Mouse (Mus musculus): ENCODE data around the gene Ppp4r3b. TPM values are rescaled to one million over a fixed set of nuclear protein-coding genes. Genes with fewer than 3 reads are reported as not detected.
A peak's percentile ranks its signal among the peaks of the same experiment; 100 is the strongest.

Gene Ppp4r3b
- total and polyA plus RNA-seq, 3 experiments, result 58.9 to 145 (median 95.7) TPM

DNA sequence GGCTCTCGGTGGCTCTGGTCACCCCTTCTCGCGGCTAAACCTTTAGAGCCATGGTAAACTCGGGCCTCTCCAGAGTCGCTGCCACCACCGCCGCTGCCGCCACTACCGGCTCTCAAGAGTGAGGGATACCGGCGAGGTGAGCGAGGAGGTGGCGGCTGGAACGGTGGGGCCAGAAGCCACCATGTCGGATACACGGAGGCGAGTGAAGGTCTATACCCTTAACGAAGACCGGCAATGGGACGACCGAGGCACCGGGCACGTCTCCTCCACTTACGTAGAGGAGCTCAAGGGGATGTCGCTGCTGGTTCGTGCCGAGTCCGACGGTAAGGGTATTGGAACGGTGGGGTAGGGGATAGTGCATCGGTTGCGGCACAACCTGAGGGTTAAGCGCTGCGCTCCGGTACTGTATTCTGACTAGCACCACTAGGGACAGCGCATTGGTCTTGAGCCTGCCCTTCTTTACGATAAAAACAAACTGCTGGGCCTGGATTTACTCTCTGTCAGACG is 488 bp downstream of the Ppp4r3b start (continued):
- no peak for TF ChIP-seq ZC3H11A (IDR thresholded peaks at IDR 0.05; ENCODE audit: low read depth, low read length)
- TF ChIP-seq CTCF (IDR thresholded peaks at IDR 0.05 in 2 of 3, conservative IDR thresholded peaks at IDR 0.05 in 1 of 3; ENCODE audit: control insufficient read depth in 1 of 3, insufficient read depth in 1 of 3, low read depth in 2 of 3, low read length in 3 of 3, poor library complexity in 1 of 3, severe bottlenecking in 1 of 3), result peak; percentile 8 to 36 (median 19); a peak in 3 of 6 replicates

DNA sequence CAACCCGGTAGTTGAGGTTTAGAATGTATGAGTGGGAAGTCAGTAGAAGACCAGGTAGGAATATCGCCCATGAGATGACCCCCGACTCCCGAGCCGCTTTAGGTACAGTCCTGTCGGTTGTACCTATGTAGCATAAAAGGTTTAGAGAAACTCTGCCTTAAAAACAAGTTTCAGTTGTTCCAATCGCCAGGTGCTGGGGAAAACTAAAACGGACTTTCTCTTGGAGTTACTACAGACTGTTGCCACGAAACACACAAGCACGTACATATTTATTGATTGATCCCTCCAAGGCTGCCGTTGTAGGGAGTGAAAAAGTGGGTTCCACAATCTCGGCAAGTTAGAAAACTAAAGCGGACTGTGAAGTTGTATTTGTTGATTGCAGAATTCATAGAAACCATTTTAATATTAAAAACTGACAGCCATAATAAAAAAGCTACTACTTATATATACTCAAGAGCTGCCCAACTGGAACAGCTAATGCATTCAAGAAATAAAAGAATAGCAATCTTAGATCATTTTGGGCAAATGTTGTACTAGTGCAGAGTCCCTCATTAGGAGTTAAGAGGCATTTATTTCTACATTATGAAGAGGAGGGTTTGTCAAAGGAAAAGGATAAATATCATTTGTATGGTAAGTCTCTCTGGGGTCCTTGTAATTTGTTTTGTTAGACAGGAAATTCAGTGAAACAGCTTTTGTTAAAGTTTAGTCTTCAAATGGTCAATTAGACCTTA is 1.2 kb downstream of the Ppp4r3b start:
- H3K9me3 ChIP-seq (replicated peaks; ENCODE audit: insufficient read depth, low read length), result no peaks in the 10 kb centered on the region
- H3K79me2 ChIP-seq (ENCODE audit: control insufficient read depth, insufficient read depth, low read length, poor library complexity), result peaks cover 35% of the 10 kb centered on the region
- H3K36me3 ChIP-seq (ENCODE audit: control insufficient read depth in 1 of 2, insufficient read depth in 2 of 2, low read length in 2 of 2), result peaks cover 13 to 27% of the 10 kb centered on the region in 2 experiments
- peak; percentile 52 for DNase-seq (ENCODE audit: low read depth, low spot score)
- H3K4me3 ChIP-seq (ENCODE audit: control insufficient read depth in 1 of 2, insufficient read depth in 1 of 2, low read depth in 2 of 2, low read length in 2 of 2), result peak overlapping the region; percentile 76 to 85
- H3K27me3 ChIP-seq (ENCODE audit: control insufficient read depth in 1 of 2, insufficient read depth in 2 of 2, low read length in 2 of 2), result no peaks in the 10 kb centered on the region
- peak overlapping the region; percentile 93 for H3K9ac ChIP-seq (ENCODE audit: control insufficient read depth, low read depth, low read length, poor library complexity, severe bottlenecking)
- H3K4me1 ChIP-seq (ENCODE audit: control insufficient read depth in 1 of 2, insufficient read depth in 2 of 2, low read length in 2 of 2), result peaks cover 14 to 32% of the 10 kb centered on the region in 2 experiments; a peak in 3 of 4 replicates
- TF ChIP-seq USF1 (IDR thresholded peaks at IDR 0.05; ENCODE audit: low read depth, low read length), result no peak
- peak; percentile 63; the same call in 1 of the 2 replicates for TF ChIP-seq SIN3A (IDR thresholded peaks at IDR 0.05; ENCODE audit: low read length)
- TF ChIP-seq NELFE (IDR thresholded peaks at IDR 0.05; ENCODE audit: low read depth, low read length), result no peak
- peak; percentile 49 for TF ChIP-seq MXI1 (IDR thresholded peaks at IDR 0.05; ENCODE audit: low read depth, low read length)
- no peak for TF ChIP-seq RCOR1 (IDR thresholded peaks at IDR 0.05; ENCODE audit: low read depth, low read length)
- TF ChIP-seq HCFC1 (IDR thresholded peaks at IDR 0.05; ENCODE audit: low read depth, low read length), result no peak
- no peak for TF ChIP-seq MEF2A (IDR thresholded peaks at IDR 0.05; ENCODE audit: extremely low read depth, insufficient replicate concordance, low read depth, low read length, poor library complexity, severe bottlenecking)
- no peak for TF ChIP-seq POLR2AphosphoS2 (IDR thresholded peaks at IDR 0.05; ENCODE audit: low read length)
- no peak for TF ChIP-seq ELF1 (IDR thresholded peaks at IDR 0.05; ENCODE audit: low read depth, low read length)
- no peak for TF ChIP-seq BHLHE40 (IDR thresholded peaks at IDR 0.05; ENCODE audit: borderline replicate concordance, low read depth, low read length)
- TF ChIP-seq CHD1 (IDR thresholded peaks at IDR 0.05; ENCODE audit: low read depth, low read length), result peak; percentile 56
- no peak for TF ChIP-seq CTCF (IDR thresholded peaks at IDR 0.05 in 2 of 3, conservative IDR thresholded peaks at IDR 0.05 in 1 of 3; ENCODE audit: control insufficient read depth in 1 of 3, insufficient read depth in 1 of 3, low read depth in 2 of 3, low read length in 3 of 3, poor library complexity in 1 of 3, severe bottlenecking in 1 of 3)
- no peak for TF ChIP-seq TBP (IDR thresholded peaks at IDR 0.05; ENCODE audit: low read depth, low read length)
- TF ChIP-seq E2F4 (IDR thresholded peaks at IDR 0.05; ENCODE audit: borderline replicate concordance, low read depth, low read length), result no peak
- TF ChIP-seq MYC (IDR thresholded peaks at IDR 0.05; ENCODE audit: low read depth, low read length), result no peak
- TF ChIP-seq GATA1 (IDR thresholded peaks at IDR 0.05; ENCODE audit: low read depth, low read length), result no peak
- TF ChIP-seq MAX (IDR thresholded peaks at IDR 0.05; ENCODE audit: low read length), result no peak
- TF ChIP-seq ZNF384 (IDR thresholded peaks at IDR 0.05; ENCODE audit: low read depth, low read length), result no peak
- no peak for TF ChIP-seq POLR2AphosphoS5 (IDR thresholded peaks at IDR 0.05; ENCODE audit: borderline replicate concordance, low read depth, low read length)
- TF ChIP-seq MAFK (IDR thresholded peaks at IDR 0.05; ENCODE audit: borderline replicate concordance, low read depth, low read length), result no peak
- no peak for TF ChIP-seq ETS1 (IDR thresholded peaks at IDR 0.05; ENCODE audit: low read depth, low read length)
- no peak for TF ChIP-seq ZC3H11A (IDR thresholded peaks at IDR 0.05; ENCODE audit: low read depth, low read length)
- H3K27ac ChIP-seq (ENCODE audit: control insufficient read depth, low read depth, low read length), result peak overlapping the region; percentile 43; the same call in 1 of the 2 replicates
